Mouse (Mus musculus): ENCODE measurements around the gene Ldb3.

GRCm38 (mm10) chr14:34489928-34490327, 98.6 kb downstream of the Ldb3 start:
- TF ChIP-seq CTCF (IDR thresholded peaks at IDR 0.05; ENCODE audit: borderline replicate concordance, insufficient read depth, low read length) (no peak), POLR2A (IDR thresholded peaks at IDR 0.05; ENCODE audit: low read depth, low read length) (no peak)

Measured in embryonic fibroblast, embryonic 13.5 days (primary cell).